ENCODE assay signal across 7 mouse cellular contexts in the genomic region with DNA sequence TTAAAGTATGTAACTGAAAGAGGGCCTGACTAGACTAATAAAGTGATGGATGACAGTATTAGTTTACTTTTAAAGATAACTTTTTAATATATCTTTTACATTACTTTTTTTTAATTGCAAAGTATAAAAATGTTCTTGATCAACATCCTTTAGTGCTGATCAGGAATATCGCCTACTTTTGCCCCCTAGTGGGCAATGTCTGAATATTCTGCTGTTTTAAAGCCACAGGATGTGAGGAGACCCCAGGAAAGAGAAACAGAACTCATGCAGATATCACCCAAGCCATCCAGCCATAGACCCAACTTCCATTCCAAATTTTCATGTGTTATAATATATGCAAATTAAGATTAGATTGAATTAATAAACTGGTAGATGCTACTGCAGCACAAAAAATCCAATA. TPM values are rescaled to one million over a fixed set of nuclear protein-coding genes. Genes with fewer than 3 reads are reported as not detected.
DNase-seq lines count a peak whose midpoint lies in the region; ATAC-seq and TF ChIP-seq lines count a peak whose summit lies in the region.

No protein-coding gene starts in this region.

- peaks cover 5% of the 10 kb centered on the region; the same call in 1 of the 2 replicates for H3K4me1 ChIP-seq in limb, embryonic 14.5 days (ENCODE audit: control insufficient read depth, insufficient read depth, low read length)

- H3K27ac ChIP-seq in limb, embryonic 14.5 days (replicated peaks; ENCODE audit: low read depth, low read length) = no peak overlapping the region

- ATAC-seq in CD4-positive, CD25-positive, alpha-beta regulatory T cell, adult 4 months = peak; percentile 75
- no peak for ATAC-seq in limb, embryonic 14.5 days (ENCODE audit: low FRiP score, low read depth)

- no peak overlapping the region for H3K4me2 ChIP-seq in limb, embryonic 14.5 days (replicated peaks; ENCODE audit: low read depth, low read length, severe bottlenecking)

- H3K9me3 ChIP-seq in limb, embryonic 14.5 days (ENCODE audit: control insufficient read depth, low read length) = no peaks in the 10 kb centered on the region

- no peak for TF ChIP-seq POLR2A in limb, embryonic 14.5 days (IDR thresholded peaks at IDR 0.05; ENCODE audit: borderline replicate concordance, extremely low read depth, insufficient read depth, insufficient read length)

- no peak overlapping the region for H3K4me3 ChIP-seq in limb, embryonic 14.5 days (replicated peaks; ENCODE audit: low read length)

- 18% methylated on average over 1 of the region's 1 CpGs for WGBS in limb, embryonic 14.5 days

- H3K27me3 ChIP-seq in limb, embryonic 14.5 days (ENCODE audit: control insufficient read depth, insufficient read depth, low read length) = no peaks in the 10 kb centered on the region

- H3K9ac ChIP-seq in limb, embryonic 14.5 days (ENCODE audit: low read depth, low read length, severe bottlenecking) = no peak overlapping the region

- H3K36me3 ChIP-seq in limb, embryonic 14.5 days (ENCODE audit: control insufficient read depth, insufficient read depth, low read length) = peaks cover 14% of the 10 kb centered on the region

- DNase-seq in layer of hippocampus, adult 11-12 months (ENCODE audit: low spot score) = peak; percentile 33
- DNase-seq in layer of hippocampus, adult 9-10 months (ENCODE audit: low spot score) = no peak
- peak; percentile 12 for DNase-seq in Muller cell, postnatal 12 days (ENCODE audit: inconsistent ontology term)
- DNase-seq in limb, embryonic 14.5 days (ENCODE audit: low spot score) = peak; percentile 60
- DNase-seq in adrenal gland, adult 2 months = no peak
- no peak for DNase-seq in gastrocnemius, adult 8-10 months (ENCODE audit: low spot score in 2 of 2)

RNA-seq across cellular contexts. Expression of gene Cldn20, which starts 1.1 kb away (rescaled TPM):
- polyA plus RNA-seq in CD4-positive, CD25-positive, alpha-beta regulatory T cell, adult 4 months (2017; shearing (Covaris generic)) = not detected
- 0.86 and 1.0 TPM in 2 replicates for polyA plus RNA-seq in limb, embryonic 14.5 days (2012; rRNA removed)
- polyA plus RNA-seq in limb, embryonic 14.5 days (2014; fragmentation: Nextera tagmentation; extraction: Ambion mirVana) = 0.65 TPM in 1 of 2 replicates, not detected in the other
- under 1 TPM in 1 of 2 experiments, not detected in 1; 0.46 TPM for total RNA-seq in adrenal gland, adult 2 months (2021)
- polyA plus RNA-seq in adrenal gland, adult 2 months (2012; rRNA removed) = 0.68 TPM in 1 of 2 replicates, not detected in the other
- not detected for total RNA-seq in gastrocnemius, adult 8-10 months (2022)

RNA-seq across cellular contexts. Expression of gene Tfb1m, which starts 24.2 kb away (rescaled TPM):
- polyA plus RNA-seq in CD4-positive, CD25-positive, alpha-beta regulatory T cell, adult 4 months (2017; shearing (Covaris generic)) = 1 to 10 TPM; 9.7 to 10.0 TPM
- polyA plus RNA-seq in limb, embryonic 14.5 days (2012; rRNA removed) = 11.0 and 16.3 TPM in 2 replicates
- 17.2 and 18.0 TPM in 2 replicates for polyA plus RNA-seq in limb, embryonic 14.5 days (2014; fragmentation: Nextera tagmentation; extraction: Ambion mirVana)
- total RNA-seq in adrenal gland, adult 2 months (2021) = 10 to 100 TPM; 12.3 to 12.7 TPM
- polyA plus RNA-seq in adrenal gland, adult 2 months (2012; rRNA removed) = 0.98 and 1.1 TPM in 2 replicates
- 10 to 100 TPM in 1 of 4 experiments, 1 to 10 TPM in 3; 7.8 to 10.4 (median 8.6) TPM for total RNA-seq in gastrocnemius, adult 8-10 months (2022)

Comparison
In these comparisons a context has a peak if more than half of its experiments do, and no peak if none do; other contexts are left out.
1. DNase-seq: peak in layer of hippocampus, adult 11-12 months (single experiment), Muller cell, postnatal 12 days (single experiment) and limb, embryonic 14.5 days (single experiment); none in layer of hippocampus, adult 9-10 months (single experiment), adrenal gland, adult 2 months (single experiment) and gastrocnemius, adult 8-10 months (0 of 2).